Mouse (Mus musculus) left cerebral cortex, postnatal 25 days (tissue): ENCODE measurements around the gene Gm11397. TPM values are rescaled to one million over a fixed set of nuclear protein-coding genes. Genes with fewer than 3 reads are reported as not detected.
"Not testable (repeated sequence)": the region's sequence is repeated elsewhere in the genome, so short reads cannot be mapped to it uniquely, and the experiment has no call there.

Experiments
- DNase-seq, 2 experiments: peaks; one replicate each; pipeline ENCODE4 v3.0.0; 2022; ENCODE audit warnings: low spot score in 2 of 2, mixed read lengths in 1 of 2
- intact Hi-C: fragments of 180-260 bp; cut with DNase I; formaldehyde crosslinking; loops from one replicate; pipeline ENCODE4 v1.15.1; 2025
- total RNA-seq, 2 experiments: library from RNA; stranded (reverse); gene quantifications; 2 replicates each; pipeline ENCODE4 v1.2.3; 2021

Gene Gm11397
- not detected for total RNA-seq

DNA sequence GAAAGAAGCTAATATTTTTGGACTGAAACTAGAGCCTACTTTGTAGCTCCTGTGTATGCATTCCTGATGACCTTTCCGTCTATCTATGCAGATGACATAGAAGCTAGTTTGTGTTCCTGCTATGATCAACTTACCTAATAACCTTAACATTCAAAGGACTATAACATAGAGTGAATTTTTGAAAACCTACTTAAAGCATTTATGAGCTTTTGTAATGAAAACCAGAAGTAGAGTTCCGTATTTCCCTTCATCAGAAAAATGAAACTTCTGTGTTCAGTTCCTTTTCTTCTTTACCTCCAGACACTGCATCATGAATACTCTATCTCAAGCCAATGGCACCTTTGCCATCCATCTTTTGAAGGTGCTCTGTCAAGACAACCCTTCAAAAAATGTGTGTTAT lies at the start of gene Gm11397:
Gene Gm11397 (plus strand): TSS at position 301 of the 400 bp plus-strand sequence.
- intact Hi-C loops, DNase-seq: not testable (repeated sequence)

DNA sequence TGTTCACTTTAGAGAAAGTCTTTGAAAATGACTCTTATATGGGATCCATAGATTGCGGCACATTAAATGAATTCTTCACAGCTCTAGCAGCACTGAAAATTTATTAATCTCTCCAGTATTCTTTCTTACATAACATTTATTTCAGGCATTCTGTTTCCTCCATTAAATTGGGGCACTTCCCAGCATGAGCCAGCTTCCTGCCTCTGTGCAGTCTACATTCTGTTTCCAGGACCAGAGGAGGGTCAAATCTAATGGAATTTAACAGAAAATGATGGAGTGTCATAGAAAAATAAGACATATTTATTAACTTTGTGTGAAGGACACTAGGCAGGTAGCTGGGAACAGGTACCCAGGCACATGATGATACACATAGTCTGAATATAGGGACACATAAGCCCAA lies 38.9 kb upstream of the Gm11397 start:
- DNase-seq, intact Hi-C loops: not testable (repeated sequence)

DNA sequence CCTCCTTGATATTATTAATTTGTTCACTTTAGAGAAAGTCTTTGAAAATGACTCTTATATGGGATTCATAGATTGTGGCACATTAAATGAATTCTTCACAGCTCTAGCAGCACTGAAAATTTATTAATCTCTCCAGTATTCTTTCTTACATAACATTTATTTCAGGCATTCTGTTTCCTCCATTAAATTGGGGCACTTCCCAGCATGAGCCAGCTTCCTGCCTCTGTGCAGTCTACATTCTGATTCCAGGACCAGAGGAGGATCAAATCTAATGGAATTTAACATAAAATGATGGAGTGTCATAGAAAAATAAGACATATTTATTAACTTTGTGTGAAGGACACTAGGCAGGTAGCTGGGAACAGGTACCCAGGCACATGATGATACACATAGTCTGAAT lies 37.2 kb downstream of the Gm11397 start:
- DNase-seq, intact Hi-C loops: not testable (repeated sequence)

Other genes with a start within 250 kb of the Gm11397 start
- not detected for gene Serpinb9c, start 236.0 kb upstream of the Gm11397 start, total RNA-seq
- gene Serpinb9d, start 202.8 kb upstream of the Gm11397 start, total RNA-seq = not detected
- gene Serpinb9e, start 146.1 kb upstream of the Gm11397 start, total RNA-seq = not detected
- gene Serpinb9f, start 71.7 kb upstream of the Gm11397 start, total RNA-seq = not detected
- not detected for gene Serpinb9g, start 89.0 kb downstream of the Gm11397 start, total RNA-seq